Mouse (Mus musculus): ENCODE measurements around the gene Camp. TPM values are rescaled to one million over a fixed set of nuclear protein-coding genes. Genes with fewer than 3 reads are reported as not detected.
"Not testable (repeated sequence)": the region's sequence is repeated elsewhere in the genome, so short reads cannot be mapped to it uniquely, and the experiment has no call there.

The Camp gene
- total and polyA plus RNA-seq, 3 experiments, result 0.13 TPM; not detected in 2

GRCm38 (mm10) chr9:109805596-109805995 lies 43.8 kb downstream of the Camp start:
- H3K36me3 ChIP-seq (ENCODE audit: control insufficient read depth in 1 of 2, insufficient read depth in 2 of 2, low read length in 2 of 2); H3K9me3 ChIP-seq (replicated peaks; ENCODE audit: insufficient read depth, low read length); H3K27ac ChIP-seq (ENCODE audit: control insufficient read depth, low read depth, low read length); DNase-seq (ENCODE audit: low read depth, low spot score); H3K79me2 ChIP-seq (ENCODE audit: control insufficient read depth, insufficient read depth, low read length, poor library complexity); H3K4me1 ChIP-seq (ENCODE audit: control insufficient read depth in 1 of 2, insufficient read depth in 2 of 2, low read length in 2 of 2); H3K27me3 ChIP-seq (ENCODE audit: control insufficient read depth in 1 of 2, insufficient read depth in 2 of 2, low read length in 2 of 2); H3K4me3 ChIP-seq (ENCODE audit: control insufficient read depth in 1 of 2, insufficient read depth in 1 of 2, low read depth in 2 of 2, low read length in 2 of 2); H3K9ac ChIP-seq (ENCODE audit: control insufficient read depth, low read depth, low read length, poor library complexity, severe bottlenecking): not testable (repeated sequence)

GRCm38 (mm10) chr9:109798051-109798450 lies 51.4 kb downstream of the Camp start:
- no peaks in the 10 kb centered on the region for H3K4me1 ChIP-seq (ENCODE audit: control insufficient read depth in 1 of 2, insufficient read depth in 2 of 2, low read length in 2 of 2)
- H3K9me3 ChIP-seq (replicated peaks; ENCODE audit: insufficient read depth, low read length), result no peaks in the 10 kb centered on the region
- H3K27ac ChIP-seq (ENCODE audit: control insufficient read depth, low read depth, low read length), result no peak overlapping the region
- peak; percentile 36 for DNase-seq (ENCODE audit: low read depth, low spot score)
- no peaks in the 10 kb centered on the region for H3K36me3 ChIP-seq (ENCODE audit: control insufficient read depth in 1 of 2, insufficient read depth in 2 of 2, low read length in 2 of 2)
- H3K9ac ChIP-seq (ENCODE audit: control insufficient read depth, low read depth, low read length, poor library complexity, severe bottlenecking), result no peak overlapping the region
- H3K4me3 ChIP-seq (ENCODE audit: control insufficient read depth in 1 of 2, insufficient read depth in 1 of 2, low read depth in 2 of 2, low read length in 2 of 2), result no peak overlapping the region
- H3K79me2 ChIP-seq (ENCODE audit: control insufficient read depth, insufficient read depth, low read length, poor library complexity), result no peaks in the 10 kb centered on the region
- no peaks in the 10 kb centered on the region for H3K27me3 ChIP-seq (ENCODE audit: control insufficient read depth in 1 of 2, insufficient read depth in 2 of 2, low read length in 2 of 2)
- TF ChIP-seq ZKSCAN1 (IDR thresholded peaks at IDR 0.05; ENCODE audit: low read depth, low read length), result no peak
- TF ChIP-seq POLR2A (IDR thresholded peaks at IDR 0.05; ENCODE audit: control insufficient read depth in 1 of 2, insufficient read depth in 1 of 2, low read depth in 1 of 2, low read length in 2 of 2, poor library complexity in 1 of 2), result no peak
- no peak for TF ChIP-seq NRF1 (IDR thresholded peaks at IDR 0.05; ENCODE audit: insufficient read depth, low read depth, low read length, poor library complexity, severe bottlenecking)
- no peak for TF ChIP-seq ZNF384 (IDR thresholded peaks at IDR 0.05; ENCODE audit: low read depth, low read length)
- no peak for TF ChIP-seq MEF2A (IDR thresholded peaks at IDR 0.05; ENCODE audit: extremely low read depth, insufficient replicate concordance, low read depth, low read length, poor library complexity, severe bottlenecking)
- no peak for TF ChIP-seq SIN3A (IDR thresholded peaks at IDR 0.05; ENCODE audit: low read length)
- TF ChIP-seq MAZ (IDR thresholded peaks at IDR 0.05; ENCODE audit: low read depth, low read length), result no peak
- no peak for TF ChIP-seq RCOR1 (IDR thresholded peaks at IDR 0.05; ENCODE audit: low read depth, low read length)
- no peak for TF ChIP-seq USF2 (IDR thresholded peaks at IDR 0.05; ENCODE audit: borderline replicate concordance in 1 of 2, insufficient read depth in 1 of 2, low read depth in 1 of 2, low read length in 2 of 2)
- peak; percentile 50 to 57 (median 52); a peak in 5 of 6 replicates for TF ChIP-seq CTCF (IDR thresholded peaks at IDR 0.05 in 2 of 3, conservative IDR thresholded peaks at IDR 0.05 in 1 of 3; ENCODE audit: control insufficient read depth in 1 of 3, insufficient read depth in 1 of 3, low read depth in 2 of 3, low read length in 3 of 3, poor library complexity in 1 of 3, severe bottlenecking in 1 of 3)
- TF ChIP-seq MXI1 (IDR thresholded peaks at IDR 0.05; ENCODE audit: low read depth, low read length), result no peak
- TF ChIP-seq CHD1 (IDR thresholded peaks at IDR 0.05; ENCODE audit: low read depth, low read length), result no peak
- TF ChIP-seq SMC3 (IDR thresholded peaks at IDR 0.05; ENCODE audit: low read depth, low read length), result peak; percentile 65
- no peak for TF ChIP-seq TBP (IDR thresholded peaks at IDR 0.05; ENCODE audit: low read depth, low read length)
- no peak for TF ChIP-seq ZC3H11A (IDR thresholded peaks at IDR 0.05; ENCODE audit: low read depth, low read length)
- no peak for TF ChIP-seq GATA1 (IDR thresholded peaks at IDR 0.05; ENCODE audit: low read depth, low read length)
- TF ChIP-seq MYC (IDR thresholded peaks at IDR 0.05; ENCODE audit: low read depth, low read length), result no peak
- TF ChIP-seq GABPA (IDR thresholded peaks at IDR 0.05; ENCODE audit: low read depth, low read length), result no peak
- no peak for TF ChIP-seq NELFE (IDR thresholded peaks at IDR 0.05; ENCODE audit: low read depth, low read length)
- no peak for TF ChIP-seq ETS1 (IDR thresholded peaks at IDR 0.05; ENCODE audit: low read depth, low read length)
- no peak for TF ChIP-seq BHLHE40 (IDR thresholded peaks at IDR 0.05; ENCODE audit: borderline replicate concordance, low read depth, low read length)
- TF ChIP-seq RAD21 (IDR thresholded peaks at IDR 0.05; ENCODE audit: low read depth, low read length), result peak; percentile 25
- TF ChIP-seq USF1 (IDR thresholded peaks at IDR 0.05; ENCODE audit: low read depth, low read length), result no peak
- no peak for TF ChIP-seq HCFC1 (IDR thresholded peaks at IDR 0.05; ENCODE audit: low read depth, low read length)

All from MEL (cell line).